Mouse (Mus musculus): ENCODE results near the gene Tapbpl. TPM values are rescaled to one million over a fixed set of nuclear protein-coding genes. Genes with fewer than 3 reads are reported as not detected.

Tapbpl gene
- total and polyA plus RNA-seq, 3 experiments, result 4.1 to 7.4 (median 6.6) TPM

DNA sequence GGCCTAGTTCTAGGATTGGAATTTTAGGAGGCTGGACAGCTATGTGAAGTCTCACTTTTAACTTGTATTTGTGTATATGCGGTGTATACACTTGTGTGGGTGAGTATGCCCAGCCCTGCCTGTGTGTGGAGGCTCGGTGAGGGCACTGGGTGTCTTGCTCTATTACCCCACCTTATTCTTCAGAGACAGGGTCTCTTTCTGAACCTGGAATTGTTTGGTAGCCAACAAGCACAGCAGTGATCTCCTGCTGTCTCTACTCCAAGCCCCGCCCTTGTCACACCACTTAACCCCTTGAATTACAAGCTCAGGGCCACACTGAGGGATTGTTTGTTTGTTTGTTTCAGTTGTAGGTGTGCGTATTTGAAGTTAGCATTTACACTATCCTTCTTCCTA, 381 bp upstream of the Tapbpl start:
- WGBS, result 35% methylated on average over 4 of the region's 4 CpGs
- DNase-seq, result no peak
- peak overlapping the region; percentile 96 for H3K27ac ChIP-seq
- H3K36me3 ChIP-seq (ENCODE audit: control insufficient read depth, insufficient read depth, low read length), result no peaks in the 10 kb centered on the region; the same call in 1 of the 2 replicates
- no peaks in the 10 kb centered on the region for H3K79me2 ChIP-seq (replicated peaks; ENCODE audit: control insufficient read depth, insufficient read depth, low read length)
- TF ChIP-seq POLR2A (IDR thresholded peaks at IDR 0.05; ENCODE audit: insufficient read depth, low read depth, low read length) (no peak), CTCF (IDR thresholded peaks at IDR 0.05) (no peak), EP300 (IDR thresholded peaks at IDR 0.05; ENCODE audit: insufficient read depth, low read depth, low read length) (no peak)
- H3K4me3 ChIP-seq, result peak overlapping the region; percentile 76
- H3K27me3 ChIP-seq (ENCODE audit: control insufficient read depth, insufficient read depth, low read length), result no peaks in the 10 kb centered on the region
- H3K9ac ChIP-seq (ENCODE audit: low read depth, low read length), result peak overlapping the region; percentile 91
- peaks cover 11% of the 10 kb centered on the region for H3K4me1 ChIP-seq (ENCODE audit: control insufficient read depth, insufficient read depth, low read length)
- intact Hi-C loops (cut with DNase I), result no loop called here

DNA sequence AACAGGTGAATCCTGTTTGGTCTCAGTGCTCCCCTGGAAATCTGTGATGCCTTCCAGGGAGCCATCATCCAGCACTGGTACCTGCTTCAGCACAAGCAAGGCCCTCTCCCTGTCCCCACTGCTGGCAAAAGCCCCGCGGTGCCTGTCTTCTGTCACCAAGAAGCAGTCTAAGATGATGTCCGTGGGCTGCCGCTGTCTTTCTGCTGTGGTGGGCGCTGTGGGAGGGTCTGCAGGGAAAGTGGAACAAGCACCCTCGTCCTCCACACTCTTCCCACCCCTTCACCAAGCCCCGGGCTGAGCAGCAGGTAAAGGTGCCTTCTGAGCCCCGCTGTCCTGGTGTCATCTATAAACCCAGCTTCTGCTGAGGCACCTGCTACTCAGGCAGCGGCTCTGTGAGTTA, 1.1 kb downstream of the Tapbpl start:
- intact Hi-C loops (cut with DNase I), result no loop called here
- no peaks in the 10 kb centered on the region; the same call in 1 of the 2 replicates for H3K36me3 ChIP-seq (ENCODE audit: control insufficient read depth, insufficient read depth, low read length)
- no peak for DNase-seq
- no peaks in the 10 kb centered on the region for H3K27me3 ChIP-seq (ENCODE audit: control insufficient read depth, insufficient read depth, low read length)
- H3K27ac ChIP-seq, result no peak overlapping the region; the same call in 1 of the 2 replicates
- H3K79me2 ChIP-seq (replicated peaks; ENCODE audit: control insufficient read depth, insufficient read depth, low read length), result no peaks in the 10 kb centered on the region
- TF ChIP-seq EP300 (IDR thresholded peaks at IDR 0.05; ENCODE audit: insufficient read depth, low read depth, low read length), result no peak
- no peak for TF ChIP-seq POLR2A (IDR thresholded peaks at IDR 0.05; ENCODE audit: insufficient read depth, low read depth, low read length)
- TF ChIP-seq CTCF (IDR thresholded peaks at IDR 0.05), result no peak
- peaks cover 11% of the 10 kb centered on the region for H3K4me1 ChIP-seq (ENCODE audit: control insufficient read depth, insufficient read depth, low read length)
- 64% methylated on average over 9 of the region's 9 CpGs for WGBS
- H3K4me3 ChIP-seq, result no peak overlapping the region; the same call in 1 of the 2 replicates
- H3K9ac ChIP-seq (ENCODE audit: low read depth, low read length), result peak overlapping the region; percentile 31; the same call in 1 of the 2 replicates

DNA sequence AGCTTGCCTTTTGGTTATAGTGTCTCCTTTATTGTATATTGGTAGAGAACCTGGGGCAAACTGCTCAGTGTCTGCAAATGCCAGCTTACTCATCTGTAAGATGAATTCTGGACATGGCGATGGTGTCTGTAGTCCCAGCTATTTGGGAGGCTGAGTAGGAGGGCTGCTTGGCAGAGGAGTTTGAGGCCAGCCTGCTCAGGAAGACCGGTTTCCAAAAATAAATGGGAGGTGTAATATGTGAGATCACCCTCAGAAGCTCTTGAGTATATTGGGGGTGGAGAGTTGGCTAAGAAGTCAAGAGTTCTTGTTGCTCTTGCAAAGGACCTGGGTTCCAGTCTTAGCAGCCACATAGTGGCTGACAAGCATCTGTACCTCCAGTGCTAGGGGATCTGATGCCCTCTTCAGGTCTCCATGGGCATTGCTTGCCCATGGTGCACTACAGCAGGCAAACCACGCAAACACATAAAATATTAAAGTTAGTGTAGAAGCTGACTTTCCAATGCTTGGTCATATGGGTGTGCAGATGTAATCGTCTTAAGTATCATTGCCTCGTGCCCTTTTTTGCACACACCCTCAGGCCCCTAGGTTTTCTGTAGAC, 6.0 kb downstream of the Tapbpl start:
- no peaks in the 10 kb centered on the region for H3K36me3 ChIP-seq (ENCODE audit: control insufficient read depth, insufficient read depth, low read length)
- WGBS, result 83% methylated on average over 5 of the region's 5 CpGs
- intact Hi-C loops (cut with DNase I), result no loop called here

DNA sequence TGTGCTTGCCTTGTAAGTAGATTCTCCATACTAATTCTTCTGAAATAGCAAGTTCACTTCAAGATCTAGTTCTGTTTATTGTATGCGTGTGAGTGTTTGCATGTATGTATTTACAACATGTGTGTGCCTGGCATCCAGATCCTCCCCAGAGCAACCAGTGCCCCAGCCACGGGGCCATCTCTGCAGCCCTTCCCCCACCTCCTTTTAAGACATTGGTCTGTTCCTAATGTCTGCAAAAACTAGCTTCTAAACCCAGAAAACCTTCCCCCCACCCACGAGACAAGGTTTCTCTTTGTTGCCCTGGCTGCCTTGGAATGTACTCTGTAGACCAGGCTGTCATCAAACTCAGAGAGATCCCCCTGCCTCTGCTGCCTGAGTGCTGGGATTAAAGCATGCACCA, 9.1 kb downstream of the Tapbpl start:
- H3K79me2 ChIP-seq (replicated peaks; ENCODE audit: control insufficient read depth, insufficient read depth, low read length), result no peaks in the 10 kb centered on the region
- no peak for TF ChIP-seq POLR2A (IDR thresholded peaks at IDR 0.05; ENCODE audit: insufficient read depth, low read depth, low read length)
- no peak for TF ChIP-seq EP300 (IDR thresholded peaks at IDR 0.05; ENCODE audit: insufficient read depth, low read depth, low read length)
- no peak for TF ChIP-seq CTCF (IDR thresholded peaks at IDR 0.05)
- no peak overlapping the region for H3K27ac ChIP-seq
- no peaks in the 10 kb centered on the region for H3K36me3 ChIP-seq (ENCODE audit: control insufficient read depth, insufficient read depth, low read length)
- intact Hi-C loops (cut with DNase I), result no loop called here
- DNase-seq, result no peak
- no peaks in the 10 kb centered on the region for H3K27me3 ChIP-seq (ENCODE audit: control insufficient read depth, insufficient read depth, low read length)
- H3K4me3 ChIP-seq, result no peak overlapping the region
- WGBS, result 73% methylated on average over 3 of the region's 3 CpGs
- H3K9ac ChIP-seq (ENCODE audit: low read depth, low read length), result no peak overlapping the region
- H3K4me1 ChIP-seq (ENCODE audit: control insufficient read depth, insufficient read depth, low read length), result no peaks in the 10 kb centered on the region

More for the DNA sequence above, 6.0 kb downstream of the Tapbpl start:
- peak in 1 of 2 experiments; percentile 17 for DNase-seq
- Histone ChIP-seq H3K27me3 (ENCODE audit: control insufficient read depth, insufficient read depth, low read length) (no peaks in the 10 kb centered on the region), H3K79me2 (replicated peaks; ENCODE audit: control insufficient read depth, insufficient read depth, low read length) (no peaks in the 10 kb centered on the region), H3K27ac (no peak overlapping the region), H3K4me1 (ENCODE audit: control insufficient read depth, insufficient read depth, low read length) (no peaks in the 10 kb centered on the region; the same call in 1 of the 2 replicates), H3K4me3 (no peak overlapping the region), H3K9ac (ENCODE audit: low read depth, low read length) (no peak overlapping the region)
- TF ChIP-seq CTCF (IDR thresholded peaks at IDR 0.05), result peak; percentile 72
- no peak for TF ChIP-seq POLR2A (IDR thresholded peaks at IDR 0.05; ENCODE audit: insufficient read depth, low read depth, low read length)

DNA sequence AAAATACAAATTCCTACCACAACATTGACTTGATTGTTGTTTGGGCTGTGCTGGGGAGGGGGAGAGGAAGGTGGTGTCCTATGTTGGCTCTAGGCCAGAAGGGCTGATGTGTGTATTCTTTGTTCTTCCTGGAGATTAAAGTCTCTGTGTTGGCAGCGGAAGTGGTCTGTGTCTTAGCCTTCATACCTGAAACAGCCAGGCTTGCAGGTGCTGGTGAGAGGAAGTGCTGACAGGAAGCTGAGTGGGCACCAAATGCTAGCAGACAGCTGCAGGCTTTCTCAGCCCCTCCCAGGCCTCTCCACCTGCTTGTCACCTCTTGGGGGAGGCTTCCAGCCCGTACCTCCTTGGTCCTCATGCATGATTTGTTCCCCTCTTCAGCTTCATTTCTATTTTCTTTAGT, 9.5 kb downstream of the Tapbpl start:
- 55% methylated on average over 2 of the region's 2 CpGs for WGBS
- H3K9ac ChIP-seq (ENCODE audit: low read depth, low read length), result no peak overlapping the region
- no peaks in the 10 kb centered on the region for H3K4me1 ChIP-seq (ENCODE audit: control insufficient read depth, insufficient read depth, low read length)
- H3K27me3 ChIP-seq (ENCODE audit: control insufficient read depth, insufficient read depth, low read length), result no peaks in the 10 kb centered on the region
- no peaks in the 10 kb centered on the region for H3K36me3 ChIP-seq (ENCODE audit: control insufficient read depth, insufficient read depth, low read length)
- no peak for TF ChIP-seq CTCF (IDR thresholded peaks at IDR 0.05)
- no peak for TF ChIP-seq POLR2A (IDR thresholded peaks at IDR 0.05; ENCODE audit: insufficient read depth, low read depth, low read length)
- no peak for TF ChIP-seq EP300 (IDR thresholded peaks at IDR 0.05; ENCODE audit: insufficient read depth, low read depth, low read length)
- no peak overlapping the region for H3K27ac ChIP-seq
- no peak overlapping the region for H3K4me3 ChIP-seq
- DNase-seq, result peak in 1 of 2 experiments; percentile 62
- intact Hi-C loops (cut with DNase I), result no loop called here
- no peaks in the 10 kb centered on the region for H3K79me2 ChIP-seq (replicated peaks; ENCODE audit: control insufficient read depth, insufficient read depth, low read length)

DNA sequence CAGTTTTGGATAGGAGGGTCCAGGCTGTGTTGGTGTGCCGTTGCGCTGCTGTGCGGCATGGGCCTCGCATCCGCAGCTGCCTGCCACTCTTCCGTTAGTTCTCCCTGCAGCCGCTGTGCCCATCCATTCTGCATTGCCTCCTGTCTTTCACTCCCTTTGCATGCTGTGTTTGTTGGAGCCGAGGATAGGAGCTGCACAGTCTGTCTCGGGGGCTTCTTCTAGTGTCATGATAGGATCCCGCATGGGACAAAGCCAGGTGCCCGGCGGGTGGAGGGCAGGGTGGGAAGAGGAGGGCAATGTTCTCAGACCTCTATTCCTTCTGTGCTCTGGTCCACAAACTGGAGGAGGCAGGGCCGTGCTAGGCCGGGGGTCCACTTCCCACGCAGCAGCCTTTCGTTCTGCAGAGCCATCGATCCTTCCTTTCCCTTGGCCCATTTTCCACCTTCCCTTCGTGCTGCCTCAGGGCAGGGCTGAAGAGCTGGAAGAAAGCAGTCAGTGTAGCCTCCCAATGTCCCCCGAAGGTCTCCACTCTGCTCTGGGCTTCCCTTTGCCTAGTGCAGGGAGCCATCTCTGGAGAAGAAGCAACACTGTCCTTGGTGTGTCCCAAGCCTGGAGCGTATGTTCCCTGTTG, 10.4 kb downstream of the Tapbpl start:
- H3K4me3 ChIP-seq, result no peak overlapping the region
- DNase-seq, result no peak
- no peaks in the 10 kb centered on the region for H3K36me3 ChIP-seq (ENCODE audit: control insufficient read depth, insufficient read depth, low read length)
- TF ChIP-seq EP300 (IDR thresholded peaks at IDR 0.05; ENCODE audit: insufficient read depth, low read depth, low read length), result no peak
- TF ChIP-seq POLR2A (IDR thresholded peaks at IDR 0.05; ENCODE audit: insufficient read depth, low read depth, low read length), result no peak
- H3K27ac ChIP-seq, result no peak overlapping the region
- H3K27me3 ChIP-seq (ENCODE audit: control insufficient read depth, insufficient read depth, low read length), result no peaks in the 10 kb centered on the region
- H3K79me2 ChIP-seq (replicated peaks; ENCODE audit: control insufficient read depth, insufficient read depth, low read length), result no peaks in the 10 kb centered on the region
- WGBS, result 89% methylated on average over 20 of the region's 20 CpGs
- intact Hi-C loops (cut with DNase I), result no loop called here
- H3K9ac ChIP-seq (ENCODE audit: low read depth, low read length), result no peak overlapping the region
- H3K4me1 ChIP-seq (ENCODE audit: control insufficient read depth, insufficient read depth, low read length), result no peaks in the 10 kb centered on the region

Data from heart, adult 2 months (tissue).